Mouse (Mus musculus) liver, postnatal 0 days (tissue): Measurements from ENCODE around the gene Grhl3. TPM values are rescaled to one million over a fixed set of nuclear protein-coding genes. Genes with fewer than 3 reads are reported as not detected.
"Not testable (repeated sequence)": the region's sequence is repeated elsewhere in the genome, so short reads cannot be mapped to it uniquely, and the experiment has no call there.

Experiments
- ATAC-seq: fragments of 200-750 bp; cut with Nextera tagmentation; 2 replicates; pipeline ENCODE4 v1.8.0; 2017; ENCODE audit warnings: mild to moderate bottlenecking, moderate library complexity
- DNase-seq: peaks from one replicate; pipeline ENCODE4 v3.0.0-alpha.2; 2016
- H3K27ac ChIP-seq: fragments of 300-500 bp; sonication (generic); 2 replicates; pipeline ENCODE4 v1.5.1; 2014; ENCODE audit warnings: antibody characterized with exemption, moderate library complexity, mild to moderate bottlenecking, low read depth
- H3K27me3 ChIP-seq: fragments of 300-500 bp; sonication (generic); 2 replicates; pipeline ENCODE4 v1.6.1; 2014; ENCODE audit warnings: low read length, control low read depth, mixed read lengths; ENCODE audit not compliant: insufficient read depth
- H3K36me3 ChIP-seq: fragments of 300-500 bp; sonication (generic); replicated peaks from 2 replicates; pipeline ENCODE4 v1.6.1; 2014; ENCODE audit warnings: mild to moderate bottlenecking, control low read depth, low read length, moderate library complexity, mixed read lengths; ENCODE audit not compliant: insufficient read depth
- H3K4me1 ChIP-seq: fragments of 300-500 bp; sonication (generic); 2 replicates; pipeline ENCODE4 v1.6.1; 2014; ENCODE audit warnings: antibody characterized with exemption, mild to moderate bottlenecking, control low read depth; ENCODE audit not compliant: insufficient read depth
- H3K4me2 ChIP-seq: fragments of 300-500 bp; sonication (generic); 2 replicates; pipeline ENCODE4 v1.6.1; 2014; ENCODE audit warnings: low read depth, mild to moderate bottlenecking, low read length, moderate library complexity, mixed read lengths
- H3K4me3 ChIP-seq: fragments of 300-500 bp; sonication (generic); 2 replicates; pipeline ENCODE4 v1.5.1; 2014; ENCODE audit warnings: low read depth, low read length
- H3K9ac ChIP-seq: fragments of 300-500 bp; sonication (generic); replicated peaks from 2 replicates; pipeline ENCODE4 v1.6.1; 2014; ENCODE audit warnings: mild to moderate bottlenecking, moderate library complexity
- H3K9me3 ChIP-seq: fragments of 300-500 bp; sonication (generic); 2 replicates; pipeline ENCODE4 v1.6.1; 2016; ENCODE audit warnings: mild to moderate bottlenecking, control low read depth, low read length, mixed read lengths
- CTCF ChIP-seq: sonication (generic); IDR thresholded peaks from 2 replicates; pipeline ENCODE4 v1.5.1; 2016; ENCODE audit warnings: antibody characterized with exemption, low read depth
- EP300 ChIP-seq: IDR thresholded peaks from 2 replicates; pipeline ENCODE4 v1.6.1; 2016; ENCODE audit warnings: antibody characterized with exemption, low read depth, mild to moderate bottlenecking
- WGBS: fragments of 180-500 bp; shearing (Covaris S2); extraction: QIAGEN DNeasy Blood & Tissue Kit; methylation state at CpG from one replicate; pipeline ENCODE4 v1.1.7; 2014; ENCODE audit not compliant: insufficient replicate concordance; 5-methylcytosine and 5-hydroxymethylcytosine counted together
- polyA plus RNA-seq: library from polyadenylated mRNA; unstranded; fragments of >200 nt; fragmentation: Nextera tagmentation; extraction: Ambion mirVana; gene quantifications from 2 replicates; pipeline ENCODE4 v1.2.1, GENCODE M21; 2015

Gene Grhl3
- 0.21 and 0.46 TPM in 2 replicates for polyA plus RNA-seq

- Histone ChIP-seq H3K4me3 (peak within 1 kb of the TSS; percentile 26), H3K27ac (no peak within 1 kb of the TSS), H3K4me1 (peaks cover 17% of the 10 kb centered on the region), H3K9ac (no peak within 1 kb of the TSS), H3K36me3 (no peaks in the 10 kb centered on the region), H3K4me2 (peak within 1 kb of the TSS; percentile 42), H3K9me3 (no peaks in the 10 kb centered on the region), H3K27me3 (peaks cover 64% of the 10 kb centered on the region)
- TF ChIP-seq CTCF (no peak), EP300 (no peak)
- WGBS = 1% methylated on average over 31 of the region's 31 CpGs
- ATAC-seq = no peak
- DNase-seq = no peak
These were observed at the start of gene Grhl3 for GRCm38 (mm10) chr4:135573251-135573808. Grhl3 (minus strand) TSS chr4:135573630.

- Histone ChIP-seq H3K9me3 (no peaks in the 10 kb centered on the region), H3K9ac (no peak overlapping the region), H3K4me3 (no peak overlapping the region), H3K27me3 (no peaks in the 10 kb centered on the region), H3K36me3 (0 out of 2 replicates have a peak, but pooled peaks cover 2% of the 10 kb centered on the region), H3K4me2 (no peak overlapping the region), H3K4me1 (peaks cover 6% of the 10 kb centered on the region; the same call in 1 of the 2 replicates), H3K27ac (peak overlapping the region; percentile 84)
- WGBS = 86% methylated on average over 10 of the region's 10 CpGs
- ATAC-seq (no peak), DNase-seq (no peak)
- no peak for TF ChIP-seq CTCF
- TF ChIP-seq EP300 = no peak
These were observed 48.9 kb upstream of the Grhl3 start for GRCm38 (mm10) chr4:135622290-135622689.

- DNase-seq (no peak), ATAC-seq (no peak)
- no peak for TF ChIP-seq CTCF
- TF ChIP-seq EP300 = no peak
- H3K27ac ChIP-seq = no peak overlapping the region
- H3K9me3 ChIP-seq = no peaks in the 10 kb centered on the region
- H3K36me3 ChIP-seq = 0 out of 2 replicates have a peak, but pooled peaks cover 2% of the 10 kb centered on the region
- H3K4me1 ChIP-seq = peaks cover 6% of the 10 kb centered on the region; the same call in 1 of the 2 replicates
- H3K9ac ChIP-seq = no peak overlapping the region
- no peak overlapping the region for H3K4me2 ChIP-seq
- no peak overlapping the region for H3K4me3 ChIP-seq
- no peaks in the 10 kb centered on the region for H3K27me3 ChIP-seq
- 82% methylated on average over 3 of the region's 3 CpGs for WGBS
These were observed 47.0 kb upstream of the Grhl3 start for GRCm38 (mm10) chr4:135620461-135620860.

DNA sequence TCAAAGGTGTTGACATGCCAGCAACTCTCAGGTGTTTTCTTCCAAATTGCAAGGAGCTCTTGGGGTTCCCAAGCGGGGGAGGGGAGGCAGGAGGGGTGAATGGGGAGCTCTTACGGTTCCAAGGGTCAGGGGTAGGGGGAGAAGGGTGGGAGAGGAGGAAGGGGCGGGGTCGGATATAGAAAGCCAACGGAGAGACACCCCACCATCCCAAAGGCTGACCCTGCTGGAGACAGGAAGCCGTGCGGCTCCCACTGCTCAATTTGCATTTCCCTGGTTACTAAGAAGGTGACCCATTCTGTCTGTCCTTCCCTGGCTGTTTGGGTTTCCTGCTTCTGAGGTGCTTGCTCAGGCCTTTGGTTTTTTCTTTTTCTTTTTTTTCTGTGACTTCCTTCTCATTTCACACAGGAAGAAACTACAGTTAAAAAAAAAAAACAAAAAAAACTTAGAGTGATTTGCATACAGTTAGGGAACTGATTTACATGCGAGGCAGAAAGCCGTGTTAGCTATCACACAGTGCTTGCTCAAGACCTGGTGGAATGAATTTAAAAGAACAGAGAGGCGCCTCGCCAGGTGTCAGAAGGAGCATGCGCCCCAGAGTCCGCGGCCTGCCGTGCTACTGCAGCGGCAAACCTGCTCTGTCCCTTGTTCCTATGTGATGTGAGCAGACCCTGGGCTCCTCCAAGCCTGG is 44.5 kb upstream of the Grhl3 start:
- no peak for ATAC-seq
- DNase-seq = no peak
- 8% methylated on average over 16 of the region's 16 CpGs for WGBS

DNA sequence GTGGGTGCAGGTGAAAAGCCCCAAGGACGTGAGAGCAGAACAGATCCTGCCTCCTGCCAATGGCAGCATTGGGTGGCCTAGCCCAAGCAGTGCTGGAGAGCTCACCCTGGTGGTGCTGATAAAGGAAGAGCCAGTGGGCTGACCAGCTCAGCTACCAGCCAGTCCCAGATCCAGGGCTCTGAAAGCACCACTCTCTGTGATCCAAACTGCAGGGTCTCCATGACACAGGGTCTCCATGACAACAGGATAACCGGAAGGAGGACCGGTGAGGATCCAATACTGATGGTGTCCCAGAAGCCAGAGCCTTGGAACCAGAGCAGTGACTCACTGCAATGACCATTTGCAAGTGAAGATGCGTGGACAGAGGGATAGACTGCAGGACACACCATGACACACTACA is 43.6 kb upstream of the Grhl3 start:
- no peak for DNase-seq

More for the DNA sequence above, 44.5 kb upstream of the Grhl3 start:
- Histone ChIP-seq H3K4me1 (peaks cover 6% of the 10 kb centered on the region; the same call in 1 of the 2 replicates), H3K36me3 (0 out of 2 replicates have a peak, but pooled peaks cover 2% of the 10 kb centered on the region), H3K4me3 (no peak overlapping the region), H3K27me3 (no peaks in the 10 kb centered on the region), H3K4me2 (peak overlapping the region; percentile 22; the same call in 1 of the 2 replicates), H3K27ac (no peak overlapping the region), H3K9me3 (no peaks in the 10 kb centered on the region), H3K9ac (no peak overlapping the region)
- no peak for TF ChIP-seq EP300
- TF ChIP-seq CTCF = no peak

GRCm38 (mm10) chr4:135615307-135615706 is 41.9 kb upstream of the Grhl3 start:
- not testable (repeated sequence) for H3K4me1 ChIP-seq, H3K4me3 ChIP-seq, ATAC-seq, H3K9ac ChIP-seq, H3K4me2 ChIP-seq, DNase-seq, H3K27ac ChIP-seq, H3K36me3 ChIP-seq, H3K27me3 ChIP-seq
- WGBS = 68% methylated on average over 5 of the region's 5 CpGs
- H3K9me3 ChIP-seq = peaks cover 11% of the 10 kb centered on the region

More for the DNA sequence above, 43.6 kb upstream of the Grhl3 start:
- H3K4me1 ChIP-seq = 0 out of 2 replicates have a peak, but pooled peaks cover 3% of the 10 kb centered on the region
- H3K9ac ChIP-seq = no peak overlapping the region
- ATAC-seq = no peak
- 0 out of 2 replicates have a peak, but pooled peaks cover 2% of the 10 kb centered on the region for H3K36me3 ChIP-seq
- no peaks in the 10 kb centered on the region for H3K9me3 ChIP-seq
- TF ChIP-seq CTCF = no peak
- no peak for TF ChIP-seq EP300
- no peak overlapping the region for H3K4me3 ChIP-seq
- H3K27ac ChIP-seq = no peak overlapping the region
- no peaks in the 10 kb centered on the region for H3K27me3 ChIP-seq
- no peak overlapping the region for H3K4me2 ChIP-seq
- WGBS = 44% methylated on average over 4 of the region's 4 CpGs
